Mouse (Mus musculus) cortical plate, adult 2 months (tissue): ENCODE data around the gene 4933430I17Rik.

ENCODE experiments used
- CTCF ChIP-seq: fragments of 200-500 bp; IDR thresholded peaks from 2 replicates; pipeline ENCODE4 v1.5.1; 2011; ENCODE audit warnings: mild to moderate bottlenecking, control low read depth, low read length; ENCODE audit not compliant: insufficient read depth; ENCODE audit errors: extremely low read depth
- POLR2A ChIP-seq: fragments of 200-500 bp; IDR thresholded peaks from 2 replicates; pipeline ENCODE4 v1.6.1; 2011; ENCODE audit warnings: mild to moderate bottlenecking, low read length, control low read depth; ENCODE audit not compliant: insufficient read depth; ENCODE audit errors: extremely low read depth

DNA sequence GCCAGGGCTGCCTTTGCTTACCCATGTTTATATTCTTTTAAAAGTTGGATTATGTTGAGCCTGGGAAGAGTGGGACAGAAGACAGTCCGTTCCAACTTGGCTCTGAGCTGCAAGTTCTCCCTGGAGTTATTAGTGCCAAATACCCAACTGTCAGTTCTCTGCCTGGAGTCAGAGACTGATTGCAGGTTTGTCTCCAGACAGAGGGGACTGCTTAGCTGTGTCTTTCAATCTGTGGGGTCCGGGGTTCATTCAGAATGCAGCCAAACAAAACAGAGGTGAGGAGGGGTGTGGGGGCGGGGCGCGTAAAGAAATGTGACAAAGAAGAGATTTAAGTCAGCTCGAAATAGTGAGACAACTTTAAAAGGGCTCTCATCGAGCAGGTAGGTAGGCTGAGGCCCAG is 23.6 kb upstream of the 4933430I17Rik start:
- TF ChIP-seq POLR2A (no peak), CTCF (no peak)
